Mouse (Mus musculus) yolk sac, embryonic 10.5 days (tissue): ENCODE measurements at regions not wholly inside any gene's neighbourhood (a gene's known extent, or its start where the extent isn't known, plus 50 kb on each side); places are given as distances from the start of the nearest gene placed in this dataset.
A peak's percentile ranks its signal among the peaks of the same experiment; 100 is the strongest.
"Not testable (repeated sequence)": the region's sequence is repeated elsewhere in the genome, so short reads cannot be mapped to it uniquely, and the experiment has no call there.

Source experiments
- DNase-seq: peaks from one replicate; pipeline ENCODE4 v3.0.0-alpha.2; 2017; ENCODE audit warnings: low spot score

- DNase-seq: not testable (repeated sequence)
Measured at GRCm38 (mm10) chr4:81593431-81593830, 150.8 kb upstream of the Mpdz start.

DNA sequence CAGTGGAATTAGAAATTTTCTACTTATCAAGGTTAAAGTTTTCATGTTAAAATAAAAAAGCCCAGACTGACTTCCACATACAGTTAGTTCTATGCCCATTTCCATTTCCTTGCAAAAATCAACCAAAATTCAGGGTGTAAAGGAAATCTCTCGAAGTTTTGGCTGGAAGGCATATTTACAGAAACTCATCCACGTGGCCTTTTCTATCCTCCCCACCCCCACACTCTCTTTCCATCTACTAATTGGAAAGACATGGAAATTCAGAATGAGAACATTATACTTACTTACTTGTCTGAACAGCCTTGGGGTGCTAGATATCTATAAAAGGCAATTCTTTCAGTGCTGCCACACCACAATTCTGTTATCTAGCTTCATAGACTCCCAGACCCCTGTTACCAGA is 139.9 kb upstream of the Mpdz start:
- no peak for DNase-seq

DNA sequence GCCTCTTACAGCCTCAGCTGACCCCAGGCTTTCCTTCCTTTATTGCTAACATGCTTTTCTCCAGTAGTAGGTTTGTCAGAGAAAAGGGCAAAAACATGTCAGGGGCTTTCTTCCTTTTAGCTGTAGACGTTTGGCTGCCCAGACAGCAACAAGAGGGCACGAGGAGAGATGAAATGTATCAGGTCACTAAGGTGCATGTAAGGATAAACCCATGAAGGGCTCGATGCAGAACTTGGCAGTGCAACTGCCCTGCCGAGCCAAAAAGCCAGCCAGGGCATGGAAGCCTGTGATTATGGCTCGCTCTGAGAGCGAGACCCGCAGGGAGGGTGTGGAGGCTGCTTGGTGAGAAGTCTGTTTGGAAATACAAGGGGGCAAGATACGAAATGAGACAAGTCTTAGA is 137.9 kb upstream of the Mpdz start:
- DNase-seq: no peak

- DNase-seq: no peak
Measured at GRCm38 (mm10) chr4:81579389-81580110, 136.9 kb upstream of the Mpdz start.

- no peak for DNase-seq
Measured at GRCm38 (mm10) chr4:81578981-81579380, 136.4 kb upstream of the Mpdz start.

GRCm38 (mm10) chr4:81573771-81574170 is 131.2 kb upstream of the Mpdz start:
- no peak for DNase-seq

DNA sequence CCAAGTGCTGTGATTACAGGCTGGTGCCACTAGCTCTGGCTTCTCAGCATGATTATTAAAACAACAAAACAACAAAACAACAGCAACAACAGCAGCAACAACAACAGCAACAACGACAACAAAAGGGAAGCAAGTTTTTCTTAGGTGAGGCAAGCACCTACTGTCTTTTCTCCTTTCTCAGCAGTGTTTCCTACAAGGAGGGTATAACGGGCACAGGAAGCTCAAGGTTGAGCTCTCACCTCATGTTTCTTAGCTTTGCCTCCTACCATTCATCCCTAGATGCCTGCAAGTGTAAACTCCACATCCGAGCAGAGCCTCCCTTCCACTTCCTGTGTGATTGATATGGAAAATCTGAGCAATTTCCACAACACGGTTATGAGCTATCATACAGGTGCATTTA is 128.1 kb upstream of the Mpdz start:
- no peak for DNase-seq

DNA sequence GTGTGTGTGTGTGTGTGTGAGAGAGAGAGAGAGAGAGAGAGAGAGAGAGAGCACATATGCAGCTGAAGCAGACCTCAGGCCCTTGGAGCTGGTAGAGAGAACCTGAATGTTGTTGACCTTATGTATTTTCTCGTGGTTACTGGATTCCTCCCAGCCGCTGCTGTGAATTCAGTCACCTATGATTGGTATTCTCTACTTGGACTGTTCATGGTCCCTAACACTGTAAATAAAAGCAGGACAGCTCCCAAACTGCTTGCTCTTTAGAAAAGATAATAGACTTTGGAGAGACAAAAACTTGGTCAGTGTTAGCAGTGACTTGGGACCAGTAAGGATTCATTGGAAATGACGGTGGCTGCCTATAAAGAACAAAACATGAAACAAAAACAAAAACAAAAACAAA is 126.9 kb upstream of the Mpdz start:
- DNase-seq: no peak

DNA sequence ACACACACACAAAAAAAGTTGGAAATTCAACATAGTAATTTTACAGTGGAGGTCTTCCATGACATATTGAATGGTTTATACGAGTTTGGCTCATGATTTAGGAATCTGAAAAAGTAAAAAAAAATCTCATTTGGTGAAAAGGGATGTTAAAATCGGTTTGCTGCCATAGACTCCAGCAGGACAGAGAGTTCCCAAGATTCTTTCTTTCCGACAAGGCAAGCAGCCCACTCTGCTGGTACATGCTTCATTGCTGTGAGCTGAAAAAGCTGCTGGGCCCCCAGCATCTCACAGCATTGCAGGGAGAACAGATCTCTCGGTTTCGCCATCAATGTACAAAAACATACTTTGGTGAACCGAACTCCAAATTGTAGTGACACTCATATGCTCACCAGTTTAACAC is 125.8 kb upstream of the Mpdz start:
- DNase-seq: no peak

- DNase-seq: no peak
Measured at GRCm38 (mm10) chr4:81567928-81568327, 125.3 kb upstream of the Mpdz start.

- DNase-seq: no peak
Measured at GRCm38 (mm10) chr4:81566526-81566925, 123.9 kb upstream of the Mpdz start.

DNA sequence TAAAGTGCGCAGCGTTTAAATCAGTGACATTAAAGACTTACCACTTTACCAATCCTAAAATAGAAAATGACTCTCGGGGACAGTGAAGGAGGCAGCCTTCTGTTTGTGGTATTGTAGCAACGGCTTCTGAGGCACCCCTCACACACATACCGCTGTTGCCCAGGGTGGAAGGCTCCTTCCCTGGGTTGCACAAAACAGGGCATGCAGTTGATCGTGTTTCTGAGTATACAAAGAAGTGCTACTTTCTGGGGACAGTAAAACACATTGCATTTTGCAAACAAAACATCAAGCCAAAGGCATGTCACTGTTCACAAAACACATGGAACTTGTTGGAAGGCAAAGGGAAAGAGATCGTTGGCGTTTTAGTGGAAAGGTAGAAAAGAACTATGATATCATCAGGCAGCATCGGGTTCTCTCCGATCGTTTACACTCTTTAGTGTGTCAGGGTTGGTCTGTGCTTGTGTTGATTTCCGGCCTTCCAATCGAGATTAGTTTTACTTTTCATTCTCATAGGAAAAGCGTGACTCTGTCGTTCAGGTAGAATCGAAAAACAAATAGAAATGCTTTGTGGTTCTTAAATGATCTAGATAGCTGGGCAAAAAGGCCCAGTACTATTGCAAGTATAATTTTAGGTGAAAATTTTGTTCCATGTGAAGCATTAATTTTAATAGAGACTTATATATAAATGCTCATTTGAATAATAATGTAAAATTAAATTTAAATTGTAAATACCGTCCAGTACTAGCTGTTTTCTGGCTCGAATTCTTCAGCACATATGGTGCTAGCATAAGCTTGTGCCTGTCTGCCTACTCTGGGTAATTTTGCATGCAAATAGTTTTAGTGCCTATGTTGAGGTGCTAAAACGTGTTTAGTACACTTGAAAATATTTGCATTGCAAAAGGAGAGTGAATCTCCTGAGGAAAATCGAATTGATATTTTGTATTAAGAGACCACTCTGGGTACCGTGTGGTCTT is 123.1 kb upstream of the Mpdz start:
- no peak for DNase-seq

- DNase-seq: no peak
Measured at GRCm38 (mm10) chr4:81564446-81564845, 121.8 kb upstream of the Mpdz start.

GRCm38 (mm10) chr4:81563574-81563973 is 121.0 kb upstream of the Mpdz start:
- DNase-seq: peak; percentile 10

DNA sequence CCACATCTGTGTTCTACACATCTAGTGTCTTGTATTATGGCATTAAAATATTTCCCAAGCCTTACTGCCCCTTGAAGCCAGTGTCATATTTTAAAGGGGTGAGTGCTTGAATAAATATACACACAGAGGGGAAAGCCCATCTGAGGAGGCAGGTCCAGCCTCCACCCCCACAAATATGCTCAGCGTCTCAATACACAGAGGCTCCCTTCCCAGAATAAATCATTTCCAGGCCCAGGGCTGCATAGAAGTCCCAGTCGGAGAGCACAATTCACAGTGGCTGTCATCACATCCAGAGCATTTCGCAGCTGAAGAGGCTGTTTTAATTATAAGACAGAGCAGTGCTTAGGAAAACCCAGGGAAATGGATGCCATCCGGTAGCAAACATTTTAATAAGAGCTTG is 118.8 kb upstream of the Mpdz start:
- peak; percentile 17 for DNase-seq

GRCm38 (mm10) chr4:81550816-81551215 is 108.2 kb upstream of the Mpdz start:
- DNase-seq: no peak

DNA sequence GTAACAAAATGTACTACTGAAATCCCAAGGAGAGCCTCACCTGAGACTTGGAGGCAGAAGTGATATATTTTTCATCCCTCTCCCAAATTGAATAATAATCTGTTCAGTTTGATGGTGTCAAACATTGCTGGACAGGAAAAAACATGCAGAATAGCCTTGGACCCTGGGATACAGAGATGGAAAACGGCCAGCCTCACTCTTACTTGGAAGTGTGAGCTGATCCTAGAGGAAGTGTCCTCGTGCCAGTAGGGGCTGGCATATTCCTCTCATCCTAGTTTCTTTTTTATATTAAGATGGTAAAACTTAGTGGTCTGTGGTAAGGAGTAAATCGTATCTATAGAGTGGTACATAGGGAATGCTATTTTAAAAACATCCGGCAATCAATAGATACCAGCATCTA is 107.6 kb upstream of the Mpdz start:
- no peak for DNase-seq

DNA sequence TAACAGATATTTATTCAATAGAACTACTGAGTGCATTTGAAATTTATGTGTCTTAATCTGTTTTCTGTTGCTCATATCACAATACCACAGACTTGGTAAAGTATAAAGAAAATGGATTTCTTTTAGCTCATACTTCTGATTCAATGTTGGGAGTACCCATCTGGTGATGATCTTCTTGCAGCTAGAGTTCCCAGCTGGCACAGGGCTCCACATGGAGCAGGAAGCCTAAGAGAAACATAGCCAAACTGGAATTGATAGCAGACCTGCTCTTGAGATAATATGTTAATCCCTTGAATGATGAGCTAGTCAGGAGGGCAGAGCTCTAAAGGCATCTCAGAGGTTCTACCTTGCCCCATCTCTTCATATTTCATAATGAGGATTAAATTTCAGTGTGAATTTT is 97.9 kb upstream of the Mpdz start:
- no peak for DNase-seq

GRCm38 (mm10) chr4:81539551-81539950 is 96.9 kb upstream of the Mpdz start:
- DNase-seq: no peak

DNA sequence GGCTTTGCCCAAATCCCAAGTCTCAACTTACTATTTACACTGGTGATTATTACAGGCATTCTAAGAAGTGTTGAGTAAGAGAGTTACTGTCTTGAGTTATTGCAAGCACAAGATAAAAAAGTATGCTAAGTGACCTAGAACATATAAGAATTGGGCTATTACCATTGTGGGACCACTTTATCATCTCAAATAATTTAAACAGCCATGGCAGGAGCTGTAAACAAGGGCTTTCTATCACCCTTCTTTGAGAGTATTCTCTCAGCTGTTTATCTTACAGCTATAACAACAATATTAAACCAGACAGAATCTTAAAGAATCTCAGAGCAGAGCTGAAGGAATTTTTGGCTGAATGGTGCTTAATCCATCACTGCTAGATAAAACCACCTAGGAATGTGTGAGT is 94.2 kb upstream of the Mpdz start:
- DNase-seq: no peak

GRCm38 (mm10) chr4:81530546-81530945 is 87.9 kb upstream of the Mpdz start:
- DNase-seq: no peak

GRCm38 (mm10) chr4:81519151-81519550 is 76.5 kb upstream of the Mpdz start:
- not testable (repeated sequence) for DNase-seq

- DNase-seq: no peak
Measured at GRCm38 (mm10) chr4:81514547-81514946, 71.9 kb upstream of the Mpdz start.
